Mouse (Mus musculus) lung, postnatal 10 days (tissue): ENCODE measurements around the gene Ampd3.

Source experiments
- DNase-seq: peaks from one replicate; pipeline ENCODE4 v3.0.0; 2021

The Ampd3 gene

DNA sequence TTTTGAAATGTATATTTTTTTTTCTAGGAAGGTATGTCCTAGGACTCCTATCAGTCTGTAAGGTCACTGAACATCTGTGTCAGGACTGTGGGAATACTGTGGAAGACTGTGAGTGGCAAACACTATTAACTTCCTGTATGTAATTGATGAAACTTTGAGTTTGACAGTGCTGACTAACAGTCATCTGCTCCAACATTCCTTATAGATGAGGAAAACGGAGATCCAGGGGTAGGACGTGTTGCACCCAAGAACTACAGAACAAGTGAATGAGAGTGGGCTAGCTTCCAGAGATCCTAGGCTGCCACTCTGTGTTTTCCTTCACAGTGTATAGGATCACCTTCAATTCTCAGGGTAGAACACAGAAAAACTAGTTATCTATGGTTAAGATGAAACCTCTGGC, 79.3 kb downstream of the Ampd3 start:
- DNase-seq, result no peak

DNA sequence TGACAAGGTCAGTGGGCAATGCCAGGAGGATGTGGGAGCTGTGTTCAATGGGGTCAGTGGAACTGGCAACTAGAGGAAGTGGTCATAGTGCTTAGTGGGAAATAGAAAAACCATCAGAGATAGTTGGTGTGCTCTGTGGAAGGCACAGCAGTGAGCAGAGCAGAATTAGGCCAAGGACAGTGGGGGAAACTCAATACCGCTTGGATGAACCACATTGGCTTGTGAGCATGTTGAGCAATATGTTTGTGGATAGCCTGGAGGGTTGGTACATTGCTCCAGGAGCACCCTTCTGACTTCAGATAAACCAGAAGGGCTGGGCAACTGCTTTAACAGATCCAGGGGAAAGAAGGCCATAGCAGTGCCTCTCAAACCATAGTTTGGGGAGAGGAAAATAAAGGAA, 80.4 kb downstream of the Ampd3 start:
- DNase-seq, result no peak

DNA sequence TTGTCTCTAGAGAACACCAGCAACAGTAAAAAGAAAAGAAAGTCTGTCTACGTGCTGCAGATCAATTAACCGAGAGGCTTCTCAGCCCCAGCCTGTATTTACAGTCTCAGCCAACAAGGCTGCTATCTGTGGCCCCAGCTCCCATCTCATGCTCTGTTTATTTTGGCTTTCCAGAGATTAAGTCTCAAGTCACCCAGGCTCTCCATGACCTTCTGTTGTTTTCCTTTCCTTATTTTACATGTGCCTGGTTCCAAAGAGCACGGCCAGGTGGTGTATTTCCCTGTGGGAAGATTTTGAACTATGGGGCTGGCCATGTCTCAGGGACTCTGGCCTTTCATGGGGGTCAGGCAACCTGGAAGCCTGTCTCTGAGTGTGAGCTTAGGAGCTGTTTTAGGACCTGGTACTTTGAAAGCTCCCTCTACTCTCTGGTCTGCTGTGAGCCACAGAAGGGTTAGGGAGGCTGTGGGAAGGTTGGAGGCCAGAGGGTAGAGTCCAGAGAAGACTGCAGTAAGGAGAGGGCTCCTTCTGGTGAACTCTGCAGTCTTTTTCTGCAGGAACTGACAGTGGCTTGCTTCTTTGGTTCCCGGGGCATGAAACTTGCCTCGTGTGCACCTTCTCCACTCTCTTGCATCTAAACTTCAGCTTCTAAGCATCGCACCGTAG, 83.7 kb downstream of the Ampd3 start:
- DNase-seq, result no peak

DNA sequence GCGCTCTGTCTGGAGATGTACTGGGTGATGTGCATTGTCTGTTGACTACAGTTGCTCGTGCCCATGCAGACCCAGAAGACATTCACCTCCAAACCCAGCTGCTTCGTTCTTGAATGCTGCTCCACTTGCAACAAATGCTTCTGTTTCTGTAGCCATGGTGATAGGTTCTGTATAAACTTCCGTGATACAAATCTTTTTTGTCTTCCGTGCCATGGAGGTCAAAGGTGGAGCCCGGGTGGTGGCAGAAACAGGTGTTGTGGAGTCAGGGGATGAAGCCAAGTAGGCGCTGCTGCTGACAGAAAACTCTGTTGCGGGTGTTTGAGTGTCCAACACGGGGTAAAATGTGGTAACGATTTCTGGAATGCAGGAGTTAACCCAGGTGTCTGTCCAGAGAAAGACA, 85.6 kb downstream of the Ampd3 start:
- peak; percentile 60 for DNase-seq

DNA sequence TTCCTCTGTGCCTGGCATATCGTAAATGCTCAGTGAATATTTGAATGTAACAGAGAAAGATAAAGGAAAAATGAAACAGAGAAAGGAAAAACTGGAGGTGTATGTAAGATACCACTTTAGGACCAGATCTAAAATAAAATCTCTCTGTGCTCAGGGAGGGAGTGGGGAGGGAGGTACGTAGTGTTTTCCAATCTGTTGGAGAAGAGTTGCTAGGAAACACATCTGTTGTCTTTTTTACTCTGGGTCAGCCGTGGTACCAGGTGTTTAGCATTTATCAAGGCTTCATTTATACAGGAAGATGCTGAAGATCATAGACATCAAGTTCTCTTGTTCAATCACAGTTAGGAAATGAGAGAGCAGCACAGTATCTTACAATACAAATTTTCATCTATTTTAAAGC, 86.5 kb downstream of the Ampd3 start:
- no peak for DNase-seq

DNA sequence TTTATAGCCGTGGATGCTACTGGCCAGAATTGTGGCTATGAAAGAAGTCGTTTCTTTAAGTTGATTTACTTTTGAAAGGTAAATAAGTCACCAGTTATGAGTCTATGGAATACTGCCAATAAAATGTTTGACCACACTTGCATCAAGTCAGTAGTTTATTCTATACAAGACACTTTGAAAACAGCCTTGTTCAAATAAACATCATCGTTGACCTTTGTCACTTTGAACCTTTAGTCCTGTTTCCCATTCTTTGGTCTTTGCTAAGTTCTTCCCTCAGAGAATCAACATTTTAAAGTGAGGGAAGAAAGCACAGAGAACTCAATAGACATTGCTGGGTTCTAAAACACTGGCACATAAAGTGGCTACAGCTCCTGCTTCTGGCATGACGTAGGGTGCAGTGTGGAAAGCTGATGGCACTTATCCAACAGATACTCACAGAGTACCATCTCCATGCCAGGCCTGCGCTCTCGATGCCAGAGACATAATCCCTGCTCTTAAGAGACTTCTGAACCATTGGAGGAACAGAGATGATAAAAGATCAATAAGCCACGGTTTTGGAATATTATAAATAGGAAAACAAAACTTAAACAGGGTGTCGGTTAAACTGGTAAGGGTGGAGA, 87.0 kb downstream of the Ampd3 start:
- no peak for DNase-seq

DNA sequence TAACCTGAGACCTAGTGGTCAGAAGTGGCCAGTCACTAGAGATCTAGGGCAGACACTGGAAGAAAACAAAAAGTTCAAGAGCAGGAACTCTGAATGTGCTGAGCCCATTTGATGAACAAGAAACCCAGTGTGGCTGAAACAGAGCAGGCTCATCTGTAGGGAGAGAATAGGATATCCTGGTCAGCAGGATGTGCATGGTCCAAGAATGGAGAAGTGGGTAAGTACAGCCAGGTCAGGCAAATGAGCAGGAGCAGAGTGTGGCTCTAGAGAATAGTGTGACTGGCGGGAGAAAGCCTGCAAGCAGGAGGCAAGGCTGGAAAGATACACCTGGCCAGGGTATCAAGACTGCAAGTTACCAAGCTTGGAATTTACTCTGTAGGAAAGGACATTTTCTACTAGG, 87.6 kb downstream of the Ampd3 start:
- no peak for DNase-seq

DNA sequence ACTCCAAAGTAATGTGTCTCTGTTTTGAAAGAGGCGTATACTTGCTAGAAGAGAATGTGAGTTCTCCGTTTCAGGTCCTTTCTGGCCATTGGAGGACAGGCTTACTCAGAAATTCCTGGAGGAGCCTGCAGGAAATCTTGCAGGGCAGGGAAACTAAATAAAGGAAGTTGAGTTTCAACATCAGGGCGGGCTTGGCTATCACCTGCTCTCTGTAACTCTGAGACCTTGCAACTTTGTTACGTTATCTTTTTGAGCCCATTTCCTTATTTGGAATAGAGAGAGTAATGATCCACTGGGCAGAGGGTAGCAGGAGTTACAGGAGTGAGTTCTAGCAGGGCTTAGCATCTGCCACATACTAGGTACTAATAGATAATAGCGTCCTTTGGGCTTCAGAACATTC, 92.1 kb downstream of the Ampd3 start:
- peak; percentile 63 for DNase-seq
